15 mouse cellular contexts compared by ENCODE assay signal in genomic region chr5:144663981-144664380, GRCm38 (mm10).
DNase-seq lines count a peak whose midpoint lies in the region.
"Had no signal": no experiment of that assay in that cellular context is flagged by ENCODE, and none has a peak within 500 bp of the region (broad histone marks: within the 10 kb centered on the region; RNA-seq: fewer than 3 reads in every experiment).

No protein-coding gene starts in this region.

- peak; percentile 50 for DNase-seq in heart, adult 11 months
- no peak for DNase-seq in heart, adult 8-10 months (ENCODE audit: low spot score)
- DNase-seq in ES-CJ7 (ENCODE audit: low read depth, low spot score) = peak; percentile 44
- DNase-seq in ZHBTc4 (ENCODE audit: low read depth, low spot score) = peak; percentile 71
- no peak for DNase-seq in cerebellum, postnatal 14 days
- DNase-seq: adrenal gland, adult 2 months; adrenal gland, postnatal 10 days; adrenal gland, postnatal 25 days; B cell, adult 2 months; cerebellum, adult 11 months; cerebellum, adult 18-20 months; cerebellum, adult 8-10 months; cerebellum, adult 9-11 months; cerebellum, postnatal 25 days; forebrain, postnatal 0 days had no signal

Comparison
In these comparisons a context has a peak if more than half of its experiments do, and no peak if none do; other contexts are left out.
1. DNase-seq: peak in heart, adult 11 months (single experiment), ES-CJ7 (single experiment) and ZHBTc4 (single experiment); none in heart, adult 8-10 months (single experiment) and cerebellum, postnatal 14 days (0 of 2).